Mouse (Mus musculus) embryonic facial prominence, embryonic 10.5 days (tissue): ENCODE results near the gene Phf21b. TPM values are rescaled to one million over a fixed set of nuclear protein-coding genes. Genes with fewer than 3 reads are reported as not detected.
A peak's percentile ranks its signal among the peaks of the same experiment; 100 is the strongest.
"Not testable (repeated sequence)": the region's sequence is repeated elsewhere in the genome, so short reads cannot be mapped to it uniquely, and the experiment has no call there.

Source experiments
- DNase-seq: peaks from one replicate; pipeline ENCODE4 v3.0.0-alpha.2; 2017; ENCODE audit warnings: low spot score
- H3K27ac ChIP-seq: fragments of 300-500 bp; sonication (generic); replicated peaks from 2 replicates; pipeline ENCODE4 v1.5.1; 2016; ENCODE audit warnings: mild to moderate bottlenecking
- H3K27me3 ChIP-seq: fragments of 300-500 bp; sonication (generic); replicated peaks from 2 replicates; pipeline ENCODE4 v1.6.1; 2016; ENCODE audit warnings: low read depth, mild to moderate bottlenecking; ENCODE audit not compliant: poor library complexity, severe bottlenecking
- H3K36me3 ChIP-seq: fragments of 300-500 bp; sonication (generic); replicated peaks from 2 replicates; pipeline ENCODE4 v1.6.1; 2016; ENCODE audit warnings: mild to moderate bottlenecking, moderate library complexity
- H3K4me1 ChIP-seq: fragments of 300-500 bp; sonication (generic); 2 replicates; pipeline ENCODE4 v1.6.1; 2016
- H3K4me3 ChIP-seq: fragments of 300-500 bp; sonication (generic); 2 replicates; pipeline ENCODE4 v1.5.1; 2016; ENCODE audit warnings: mild to moderate bottlenecking, moderate library complexity
- H3K9me3 ChIP-seq: fragments of 300-500 bp; sonication (generic); 2 replicates; pipeline ENCODE4 v1.6.1; 2016; ENCODE audit warnings: mild to moderate bottlenecking
- WGBS: fragments of 180-500 bp; shearing (Covaris S2); methylation state at CpG from one replicate; pipeline ENCODE4 v1.1.7; 2016; 5-methylcytosine and 5-hydroxymethylcytosine counted together
- polyA plus RNA-seq: library from polyadenylated mRNA; unstranded; fragments of >200 nt; fragmentation: Nextera tagmentation; extraction: Ambion mirVana; gene quantifications from 2 replicates; pipeline ENCODE4 v1.2.1, GENCODE M21; 2016

Gene Phf21b
- polyA plus RNA-seq, 1 experiment from 2014 or later = 2.2 TPM

DNA sequence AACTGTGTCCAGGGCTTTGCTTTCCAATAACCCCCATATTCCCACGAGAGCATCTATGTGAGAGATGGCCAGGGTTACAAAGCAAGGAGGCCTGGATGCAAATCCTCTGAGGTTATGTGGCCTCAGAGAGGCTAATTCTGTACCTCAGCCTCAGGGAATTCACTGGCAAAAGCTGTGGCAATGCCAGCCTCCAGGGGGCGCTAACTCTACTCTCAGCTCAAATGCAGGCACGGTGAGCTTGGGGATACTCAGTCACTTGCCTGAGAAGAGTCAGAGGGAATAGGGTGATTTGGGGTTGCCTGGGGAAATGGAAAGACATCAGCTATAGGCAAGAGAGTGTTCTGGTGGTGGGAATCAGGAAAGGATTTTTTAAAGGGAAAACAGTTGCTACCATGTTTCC is 52.2 kb downstream of the Phf21b start:
- Histone ChIP-seq H3K4me3 (no peak overlapping the region), H3K36me3 (peaks cover 91% of the 10 kb centered on the region), H3K9me3 (no peaks in the 10 kb centered on the region), H3K27me3 (no peaks in the 10 kb centered on the region), H3K4me1 (no peaks in the 10 kb centered on the region), H3K27ac (no peak overlapping the region)
- WGBS = 59% methylated on average over 3 of the region's 3 CpGs
- peak; percentile 55 for DNase-seq

DNA sequence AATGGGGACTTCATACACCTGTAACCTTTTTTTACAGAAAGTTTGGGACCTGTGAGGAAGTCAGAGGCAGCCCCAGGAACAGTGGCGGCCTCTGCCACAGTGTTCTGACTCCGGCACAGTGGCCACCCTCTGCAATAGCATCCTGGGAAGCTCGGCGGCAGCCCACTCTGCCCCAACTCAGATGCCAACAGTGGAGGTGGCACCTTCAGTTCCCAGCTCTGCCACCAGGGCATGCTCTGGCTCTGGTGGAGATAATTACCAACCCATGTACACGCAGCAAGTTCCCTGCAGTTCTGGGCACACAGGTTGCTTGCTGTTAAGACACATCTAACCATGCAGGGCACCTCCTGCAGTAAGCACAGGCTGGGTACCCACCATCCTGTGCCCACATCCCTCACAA is 55.7 kb downstream of the Phf21b start:
- H3K4me1 ChIP-seq = no peaks in the 10 kb centered on the region
- no peak overlapping the region for H3K4me3 ChIP-seq
- no peak for DNase-seq
- peaks cover 5% of the 10 kb centered on the region; the same call in 1 of the 2 replicates for H3K9me3 ChIP-seq
- no peak overlapping the region for H3K27ac ChIP-seq
- H3K36me3 ChIP-seq = peaks cover 94% of the 10 kb centered on the region
- H3K27me3 ChIP-seq = no peaks in the 10 kb centered on the region
- WGBS = 86% methylated on average over 5 of the region's 5 CpGs

DNA sequence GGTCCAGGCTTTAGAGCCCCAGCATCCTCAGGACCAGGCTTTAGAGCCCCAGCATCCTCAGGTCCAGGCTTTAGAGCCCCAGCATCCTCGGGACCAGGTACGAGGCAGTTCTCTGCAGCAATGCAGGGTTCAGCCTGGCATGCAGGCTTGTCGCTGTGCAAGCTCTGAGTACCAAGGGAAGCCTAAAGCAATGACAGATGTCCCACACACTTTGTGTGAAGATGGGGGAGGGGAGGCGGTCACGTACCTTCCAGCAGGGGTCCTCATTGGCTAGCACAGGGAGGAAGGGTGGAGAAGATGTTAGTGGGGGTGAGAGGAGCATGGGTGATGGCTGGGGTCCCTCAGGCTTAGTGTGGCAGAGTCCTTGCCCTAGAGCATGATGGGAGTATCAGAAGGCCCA is 62.2 kb downstream of the Phf21b start:
- no peak overlapping the region for H3K27ac ChIP-seq
- H3K36me3 ChIP-seq = peaks cover 90% of the 10 kb centered on the region
- H3K4me1 ChIP-seq = no peaks in the 10 kb centered on the region
- no peaks in the 10 kb centered on the region for H3K27me3 ChIP-seq
- WGBS = 77% methylated on average over 5 of the region's 5 CpGs
- DNase-seq = no peak
- no peak overlapping the region for H3K4me3 ChIP-seq
- peaks cover 5% of the 10 kb centered on the region; the same call in 1 of the 2 replicates for H3K9me3 ChIP-seq

DNA sequence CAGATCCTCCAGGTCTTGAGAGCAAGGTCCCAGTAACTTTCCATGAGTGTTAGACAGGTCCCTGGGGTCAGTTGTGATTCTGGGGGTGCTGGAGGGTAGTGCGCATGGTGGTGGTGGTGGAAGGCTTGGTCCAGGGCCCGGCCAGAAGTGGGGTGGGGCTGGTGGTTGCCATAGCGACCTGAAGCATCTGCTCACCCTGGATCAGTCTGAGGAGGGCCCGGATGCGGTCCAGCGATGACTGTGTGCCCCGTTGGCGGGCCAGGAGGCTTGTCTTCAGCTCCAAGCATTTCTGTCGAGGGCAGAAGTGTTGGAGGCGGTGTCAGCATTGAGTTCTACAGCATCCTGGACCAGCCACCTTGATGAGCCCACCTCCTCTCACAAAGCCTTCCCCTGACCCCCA is 68.7 kb downstream of the Phf21b start:
- H3K27ac ChIP-seq = no peak overlapping the region

DNA sequence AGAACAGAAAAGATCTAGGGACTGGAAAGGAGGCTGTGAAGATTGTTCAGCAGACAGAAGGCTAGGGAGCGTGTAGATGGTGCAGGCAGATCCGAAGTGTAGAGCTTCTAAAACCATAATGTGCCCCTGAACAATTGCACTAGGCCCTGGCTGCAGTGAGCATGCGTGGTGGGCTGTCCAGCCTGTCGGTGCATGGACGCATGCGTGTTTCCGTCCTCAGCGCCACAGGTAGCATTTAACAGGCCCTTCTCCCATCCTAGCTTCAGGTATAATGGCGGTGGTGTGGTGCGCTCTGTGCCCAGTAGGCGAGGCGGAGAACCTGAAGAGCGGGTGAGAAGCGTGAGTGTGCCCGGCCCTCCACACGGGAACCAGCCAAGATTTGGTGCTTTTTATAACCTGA is 71.0 kb downstream of the Phf21b start:
- Histone ChIP-seq H3K9me3 (no peaks in the 10 kb centered on the region), H3K27me3 (no peaks in the 10 kb centered on the region), H3K4me3 (no peak overlapping the region), H3K4me1 (no peaks in the 10 kb centered on the region), H3K27ac (no peak overlapping the region), H3K36me3 (peaks cover 49% of the 10 kb centered on the region)
- 95% methylated on average over 16 of the region's 16 CpGs for WGBS
- DNase-seq = no peak

More for the DNA sequence above, 68.7 kb downstream of the Phf21b start:
- Histone ChIP-seq H3K9me3 (no peaks in the 10 kb centered on the region), H3K36me3 (peaks cover 73% of the 10 kb centered on the region), H3K4me1 (no peaks in the 10 kb centered on the region), H3K27me3 (no peaks in the 10 kb centered on the region), H3K4me3 (no peak overlapping the region)
- DNase-seq = no peak
- 88% methylated on average over 10 of the region's 10 CpGs for WGBS

DNA sequence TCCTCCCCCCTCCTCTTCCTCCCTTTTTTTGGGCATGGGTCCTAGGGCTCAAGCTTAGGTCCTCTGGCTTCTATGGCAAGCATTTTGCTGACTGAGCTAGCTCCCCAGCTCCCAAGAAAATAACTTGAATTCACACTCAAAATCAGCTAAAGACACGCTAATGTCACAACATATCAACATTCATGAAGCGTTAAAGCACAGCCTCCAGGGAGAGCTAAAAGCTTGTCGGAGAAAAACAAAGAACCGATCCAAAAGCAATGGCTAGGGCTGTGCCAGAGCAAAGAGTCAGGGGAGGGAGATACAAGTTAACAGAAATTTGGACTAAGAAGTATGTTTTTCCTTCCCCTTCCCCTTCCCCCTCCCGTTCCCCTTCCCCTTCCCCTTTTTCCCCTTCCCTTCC is 77.3 kb downstream of the Phf21b start:
- Histone ChIP-seq H3K4me1 (peaks cover 19% of the 10 kb centered on the region), H3K36me3 (no peaks in the 10 kb centered on the region), H3K4me3 (no peak overlapping the region), H3K27ac (no peak overlapping the region), H3K27me3 (peaks cover 6% of the 10 kb centered on the region; the same call in 1 of the 2 replicates), H3K9me3 (no peaks in the 10 kb centered on the region)
- DNase-seq = no peak
- WGBS = 63% methylated on average over 5 of the region's 5 CpGs

DNA sequence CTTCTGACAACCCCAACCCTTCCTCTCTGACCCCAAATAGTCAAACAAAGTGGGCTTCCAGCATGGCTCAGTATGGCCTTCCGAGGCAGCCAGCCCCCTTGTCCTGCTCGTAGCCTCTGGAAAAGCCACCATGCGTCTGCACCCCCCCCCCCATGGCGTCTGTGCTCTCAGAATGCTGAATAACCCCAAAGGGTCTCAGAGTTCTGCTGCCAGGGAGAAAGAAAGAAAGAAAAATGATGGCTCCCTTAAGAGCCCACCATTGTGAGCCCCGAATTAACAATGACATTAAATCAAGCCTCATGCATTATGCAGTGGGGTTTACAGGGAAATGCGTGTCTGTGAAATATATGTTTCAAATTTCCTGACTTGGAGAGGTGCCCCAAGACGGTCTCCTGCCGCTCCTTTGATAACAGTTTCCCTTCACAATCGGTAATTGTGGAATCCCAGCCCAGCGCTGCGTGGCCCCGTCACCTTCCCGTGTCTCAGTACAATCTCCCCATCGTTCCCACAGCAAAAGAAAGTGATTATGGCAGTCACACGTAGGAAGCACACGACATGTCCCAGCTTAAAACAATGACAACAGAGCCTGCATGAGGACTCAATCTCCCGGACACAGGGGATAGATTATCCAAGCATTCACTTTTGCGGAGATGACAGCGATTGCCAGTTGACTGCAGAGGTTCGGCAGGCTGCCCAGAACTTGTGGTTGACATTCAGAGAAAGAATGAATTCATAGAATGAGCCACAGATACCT is 80.3 kb downstream of the Phf21b start:
- 58% methylated on average over 20 of the region's 20 CpGs for WGBS
- DNase-seq = no peak
- Histone ChIP-seq H3K4me3 (no peak overlapping the region), H3K27ac (peak overlapping the region; percentile 48; the same call in 1 of the 2 replicates), H3K4me1 (peaks cover 30% of the 10 kb centered on the region), H3K27me3 (peaks cover 6% of the 10 kb centered on the region; the same call in 1 of the 2 replicates), H3K9me3 (no peaks in the 10 kb centered on the region), H3K36me3 (no peaks in the 10 kb centered on the region)

DNA sequence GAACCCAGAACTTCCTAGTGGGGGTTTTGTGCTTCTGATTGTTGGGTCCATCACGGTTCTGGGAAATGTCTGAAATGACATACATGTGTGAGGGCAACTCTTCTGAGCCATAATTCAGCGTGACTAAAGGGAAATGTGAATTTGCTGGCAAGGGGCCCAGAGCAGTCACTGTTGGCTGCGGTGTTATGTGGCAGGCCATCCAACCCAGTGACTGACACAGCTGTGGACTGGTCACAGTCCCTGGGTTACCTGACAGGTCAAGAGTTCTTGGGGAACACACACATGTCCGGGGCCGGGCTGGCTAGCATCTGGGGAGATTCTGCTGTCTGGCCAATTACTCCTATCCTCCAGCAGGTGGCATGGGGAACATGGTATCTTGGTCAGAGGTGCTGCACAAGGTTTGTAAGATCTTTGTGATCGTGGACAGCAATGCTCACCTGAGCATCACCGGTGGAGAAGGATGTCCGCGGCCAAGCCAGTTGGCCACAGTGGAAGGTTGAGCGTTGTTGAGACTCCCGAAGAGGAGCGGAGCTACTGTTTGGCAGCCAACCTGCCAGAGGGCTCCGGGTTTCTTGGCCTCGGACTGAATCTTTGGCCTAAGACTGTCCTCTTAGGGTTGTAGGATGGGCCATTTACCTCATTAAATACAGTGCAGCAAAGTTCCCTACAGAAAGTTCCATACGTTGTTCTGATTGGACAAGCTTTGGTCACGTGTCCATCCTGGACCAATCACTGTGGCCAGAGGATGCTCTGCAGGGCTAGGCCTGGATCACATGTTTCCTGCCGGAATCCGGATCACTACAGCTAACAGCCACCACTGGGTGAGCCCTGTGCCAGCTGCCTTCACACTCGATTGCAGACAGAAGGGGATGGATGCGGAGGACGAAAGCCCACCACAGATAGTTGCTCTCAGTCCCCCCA is 83.4 kb downstream of the Phf21b start:
- Histone ChIP-seq H3K4me3 (no peak overlapping the region), H3K36me3 (no peaks in the 10 kb centered on the region), H3K4me1 (peaks cover 30% of the 10 kb centered on the region), H3K27me3 (peaks cover 6% of the 10 kb centered on the region; the same call in 1 of the 2 replicates), H3K27ac (no peak overlapping the region), H3K9me3 (no peaks in the 10 kb centered on the region)
- no peak for DNase-seq
- 84% methylated on average over 21 of the region's 21 CpGs for WGBS

DNA sequence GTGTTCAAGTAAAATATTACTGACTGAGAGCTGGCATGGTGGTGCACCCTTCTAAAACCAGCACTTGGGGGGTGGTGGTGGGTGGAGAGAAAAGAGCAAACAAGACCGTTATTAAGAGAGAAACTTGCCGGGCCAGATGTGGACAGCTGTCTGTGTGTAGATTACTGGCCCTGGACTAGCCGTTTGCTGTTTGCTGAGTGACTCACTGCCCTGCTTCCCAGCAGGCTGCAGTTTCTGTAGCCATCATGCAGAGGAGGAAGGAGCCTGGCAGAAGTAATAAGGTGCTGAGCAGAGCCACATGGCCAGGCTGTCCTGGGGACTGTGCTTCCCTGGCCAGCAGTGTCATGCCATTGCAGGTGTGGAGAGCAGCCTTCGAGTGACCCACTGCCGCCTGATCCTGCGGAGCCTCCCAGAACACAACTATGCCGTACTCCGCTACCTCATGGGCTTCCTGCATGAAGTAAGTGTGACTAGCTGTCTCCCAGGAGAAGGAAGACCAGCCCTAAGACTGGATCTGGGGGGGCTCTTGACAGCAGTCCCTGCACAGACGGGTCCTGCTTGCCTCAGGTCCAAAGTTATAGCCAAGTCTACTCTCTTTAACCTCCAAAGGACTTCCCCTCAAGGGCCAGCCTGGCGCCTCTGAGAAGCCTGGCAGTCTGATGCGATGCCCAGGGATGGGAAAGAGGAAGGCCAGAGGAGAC is 86.1 kb downstream of the Phf21b start:
- Histone ChIP-seq H3K9me3 (no peaks in the 10 kb centered on the region), H3K27me3 (no peaks in the 10 kb centered on the region), H3K36me3 (no peaks in the 10 kb centered on the region), H3K4me1 (peaks cover 21% of the 10 kb centered on the region), H3K4me3 (no peak overlapping the region), H3K27ac (no peak overlapping the region)
- WGBS = 86% methylated on average over 11 of the region's 11 CpGs
- DNase-seq = no peak

DNA sequence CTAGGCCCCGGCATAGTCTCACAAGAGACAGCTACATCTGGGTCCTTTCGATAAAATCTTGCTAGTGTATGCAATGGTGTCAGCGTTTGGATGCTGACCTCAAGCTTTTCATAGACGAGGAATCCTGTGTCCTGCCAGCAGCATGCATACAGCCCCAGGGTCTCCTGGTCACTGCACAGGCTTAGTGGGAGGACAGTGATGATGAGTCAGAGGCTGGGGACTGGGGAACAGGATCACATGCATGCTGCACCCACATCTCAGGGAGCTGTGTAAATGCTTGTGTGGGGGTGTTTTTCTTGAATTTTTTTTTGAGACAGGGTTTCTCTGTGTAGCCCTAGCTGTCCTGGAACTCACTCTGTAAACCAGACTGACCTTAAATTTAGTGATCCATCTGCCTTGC is 87.3 kb downstream of the Phf21b start:
- H3K4me1 ChIP-seq = peaks cover 18% of the 10 kb centered on the region
- H3K27me3 ChIP-seq, DNase-seq, H3K27ac ChIP-seq, H3K9me3 ChIP-seq, H3K4me3 ChIP-seq, H3K36me3 ChIP-seq: not testable (repeated sequence)
- 83% methylated on average over 4 of the region's 4 CpGs for WGBS

DNA sequence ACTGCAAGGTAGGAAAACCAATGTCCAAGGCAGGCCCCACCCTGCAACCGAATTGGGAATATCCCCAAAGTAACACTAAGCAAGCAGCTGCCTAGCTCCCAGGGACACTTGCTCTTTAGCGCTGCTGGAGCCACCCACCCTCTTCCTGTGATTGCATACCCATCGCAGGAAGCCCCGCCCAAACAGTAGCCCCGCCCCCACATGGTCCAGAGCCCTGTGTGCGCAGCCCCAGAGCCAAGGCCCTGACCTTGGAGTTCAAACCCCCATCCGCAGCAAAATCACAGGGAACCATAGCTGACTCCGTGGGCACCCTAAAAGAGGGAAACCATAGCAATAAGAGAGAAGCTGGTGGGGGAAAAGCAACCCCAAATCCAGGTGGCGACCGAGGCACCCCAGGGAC is 89.2 kb downstream of the Phf21b start:
- H3K36me3 ChIP-seq = no peaks in the 10 kb centered on the region
- DNase-seq = no peak
- no peaks in the 10 kb centered on the region for H3K9me3 ChIP-seq
- peaks cover 19% of the 10 kb centered on the region for H3K4me1 ChIP-seq
- 36% methylated on average over 10 of the region's 10 CpGs for WGBS
- H3K27me3 ChIP-seq = no peaks in the 10 kb centered on the region
- H3K4me3 ChIP-seq = no peak overlapping the region
- no peak overlapping the region for H3K27ac ChIP-seq

DNA sequence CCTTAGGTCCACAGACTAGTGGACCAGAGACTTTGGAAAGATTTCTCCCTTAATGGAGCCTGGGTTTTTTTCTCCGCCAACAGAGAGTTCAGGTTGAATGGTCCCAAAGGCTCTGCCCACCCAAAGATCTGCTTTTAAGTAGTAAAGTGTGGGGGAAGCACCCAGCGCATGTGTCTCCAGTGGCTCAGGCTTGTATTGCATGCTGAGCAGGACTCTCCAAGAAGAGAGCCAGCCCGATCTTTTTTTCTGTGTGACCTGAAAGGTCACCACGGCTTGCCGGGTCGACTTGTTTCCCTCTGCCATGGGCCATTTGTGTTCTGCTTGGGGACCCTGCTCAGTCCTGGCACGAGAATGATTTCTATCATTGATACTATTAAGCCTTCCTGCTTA is 92.4 kb downstream of the Phf21b start:
- peaks cover under 1% of the 10 kb centered on the region; the same call in 1 of the 2 replicates for H3K27me3 ChIP-seq
- DNase-seq = no peak
- H3K4me3 ChIP-seq = no peak overlapping the region
- H3K36me3 ChIP-seq = no peaks in the 10 kb centered on the region
- WGBS = 27% methylated on average over 7 of the region's 7 CpGs
- H3K4me1 ChIP-seq = peaks cover 19% of the 10 kb centered on the region
- no peak overlapping the region for H3K27ac ChIP-seq
- H3K9me3 ChIP-seq = no peaks in the 10 kb centered on the region
